Mouse (Mus musculus) bone marrow macrophage, adult 2 months (primary cell): ENCODE data around the gene S100a10.

Experiments used
- CTCF ChIP-seq: IDR thresholded peaks from 2 replicates; pipeline ENCODE4 v1.5.1; 2012; ENCODE audit warnings: low read depth, mild to moderate bottlenecking, low read length, moderate library complexity
- POLR2A ChIP-seq: IDR thresholded peaks from 2 replicates; pipeline ENCODE4 v1.6.1; 2012; ENCODE audit warnings: mild to moderate bottlenecking, low read depth, low read length, borderline replicate concordance

GRCm38 (mm10) chr3:93541501-93541900 lies 13.4 kb upstream of the S100a10 start:
- TF ChIP-seq CTCF (no peak), POLR2A (no peak)
